Mouse (Mus musculus) testis, adult 2 months (tissue): ENCODE results near the gene Bcl2l1. TPM values are rescaled to one million over a fixed set of nuclear protein-coding genes. Genes with fewer than 3 reads are reported as not detected.

ENCODE experiments used
- H3K27ac ChIP-seq: fragments of 200-500 bp; 2 replicates; pipeline ENCODE4 v1.5.1; 2012; ENCODE audit warnings: low read depth, low read length; ENCODE audit not compliant: control insufficient read depth, insufficient read depth
- H3K27me3 ChIP-seq: fragments of 200-500 bp; 2 replicates; pipeline ENCODE4 v1.6.1; 2012; ENCODE audit warnings: mild to moderate bottlenecking, low read length, moderate library complexity; ENCODE audit not compliant: control insufficient read depth, insufficient read depth
- H3K36me3 ChIP-seq: fragments of 200-500 bp; 2 replicates; pipeline ENCODE4 v1.6.1; 2012; ENCODE audit warnings: mild to moderate bottlenecking, low read length; ENCODE audit not compliant: control insufficient read depth, insufficient read depth
- H3K4me1 ChIP-seq: fragments of 200-500 bp; 2 replicates; pipeline ENCODE4 v1.6.1; 2012; ENCODE audit warnings: low read length; ENCODE audit not compliant: control insufficient read depth, insufficient read depth
- H3K4me3 ChIP-seq: fragments of 200-500 bp; 2 replicates; pipeline ENCODE4 v1.5.1; 2012; ENCODE audit warnings: low read depth, mild to moderate bottlenecking, low read length, moderate library complexity, mixed read lengths; ENCODE audit not compliant: control insufficient read depth
- CTCF ChIP-seq: fragments of 200-500 bp; IDR thresholded peaks from 2 replicates; pipeline ENCODE4 v1.5.1; 2012; ENCODE audit warnings: low read depth, mild to moderate bottlenecking, inconsistent platforms, low read length, moderate library complexity; ENCODE audit not compliant: control insufficient read depth, insufficient read depth, insufficient replicate concordance
- POLR2A ChIP-seq: fragments of 200-500 bp; IDR thresholded peaks from 2 replicates; pipeline ENCODE4 v1.6.1; 2012; ENCODE audit warnings: low read depth, mild to moderate bottlenecking, inconsistent platforms, low read length, moderate library complexity; ENCODE audit not compliant: control insufficient read depth
- polyA plus RNA-seq: library from polyadenylated mRNA; depleted of rRNA; stranded (reverse); fragments of >200 nt; gene quantifications from 2 replicates; pipeline ENCODE4 v1.2.3, GENCODE M21; 2012

Bcl2l1 gene
- polyA plus RNA-seq, 1 experiment = 74.9 TPM

GRCm38 (mm10) chr2:152767618-152768271, 63.8 kb downstream of the Bcl2l1 start:
- Histone ChIP-seq H3K4me1 (peaks cover 11% of the 10 kb centered on the region), H3K4me3 (no peak overlapping the region), H3K36me3 (no peaks in the 10 kb centered on the region), H3K27ac (no peak overlapping the region), H3K27me3 (no peaks in the 10 kb centered on the region)
- TF ChIP-seq CTCF (no peak), POLR2A (no peak)

GRCm38 (mm10) chr2:152766387-152767123, 65.0 kb downstream of the Bcl2l1 start:
- Histone ChIP-seq H3K4me3 (peak overlapping the region; percentile 46), H3K27ac (peak overlapping the region; percentile 43; the same call in 1 of the 2 replicates), H3K27me3 (no peaks in the 10 kb centered on the region), H3K36me3 (no peaks in the 10 kb centered on the region), H3K4me1 (peaks cover 11% of the 10 kb centered on the region)
- no peak for TF ChIP-seq POLR2A
- TF ChIP-seq CTCF = peak; percentile 97

GRCm38 (mm10) chr2:152765045-152765674, 66.4 kb downstream of the Bcl2l1 start:
- H3K27me3 ChIP-seq = no peaks in the 10 kb centered on the region
- no peak overlapping the region; the same call in 1 of the 2 replicates for H3K27ac ChIP-seq
- no peak overlapping the region for H3K4me3 ChIP-seq
- no peaks in the 10 kb centered on the region for H3K36me3 ChIP-seq
- H3K4me1 ChIP-seq = peaks cover 11% of the 10 kb centered on the region
- TF ChIP-seq CTCF = no peak
- no peak for TF ChIP-seq POLR2A

GRCm38 (mm10) chr2:152764172-152765044, 67.1 kb downstream of the Bcl2l1 start:
- peaks cover 11% of the 10 kb centered on the region for H3K4me1 ChIP-seq
- no peaks in the 10 kb centered on the region for H3K36me3 ChIP-seq
- H3K27ac ChIP-seq = no peak overlapping the region; the same call in 1 of the 2 replicates
- TF ChIP-seq POLR2A (no peak), CTCF (no peak)
- H3K27me3 ChIP-seq = no peaks in the 10 kb centered on the region
- no peak overlapping the region for H3K4me3 ChIP-seq

GRCm38 (mm10) chr2:152763310-152763709, 68.2 kb downstream of the Bcl2l1 start:
- TF ChIP-seq POLR2A = no peak
- Histone ChIP-seq H3K4me3 (no peak overlapping the region), H3K27ac (no peak overlapping the region), H3K36me3 (no peaks in the 10 kb centered on the region), H3K27me3 (no peaks in the 10 kb centered on the region), H3K4me1 (peaks cover 11% of the 10 kb centered on the region)

DNA sequence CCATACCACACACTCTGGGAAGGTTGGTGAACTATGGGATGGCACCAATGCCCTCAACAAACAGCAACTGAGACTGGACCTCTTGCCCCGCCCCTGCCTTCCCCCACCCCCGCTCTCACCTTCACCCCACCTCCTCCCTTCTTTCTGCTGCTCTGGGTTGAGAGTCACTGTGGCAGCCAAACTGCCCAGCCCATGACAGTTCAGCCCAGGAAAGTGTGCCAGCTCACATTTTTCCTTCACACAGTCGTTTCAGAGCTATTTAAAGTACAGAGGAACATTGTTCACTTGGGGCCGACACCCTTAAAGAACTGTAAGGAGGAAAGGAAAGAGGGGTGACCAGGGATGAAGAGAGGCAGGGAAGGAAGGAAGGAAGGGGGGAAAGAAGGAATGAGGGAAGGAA, 73.2 kb downstream of the Bcl2l1 start:
- Histone ChIP-seq H3K4me1 (no peaks in the 10 kb centered on the region; the same call in 1 of the 2 replicates), H3K4me3 (no peak overlapping the region), H3K36me3 (no peaks in the 10 kb centered on the region), H3K27me3 (no peaks in the 10 kb centered on the region), H3K27ac (no peak overlapping the region)
- TF ChIP-seq POLR2A (no peak), CTCF (no peak)
